Mouse (Mus musculus) kidney, adult 2 months (tissue): ENCODE measurements around the gene Wfdc8. TPM values are rescaled to one million over a fixed set of nuclear protein-coding genes. Genes with fewer than 3 reads are reported as not detected.
A peak's percentile ranks its signal among the peaks of the same experiment; 100 is the strongest.
"Not testable (repeated sequence)": the region's sequence is repeated elsewhere in the genome, so short reads cannot be mapped to it uniquely, and the experiment has no call there.

Experiments used
- DNase-seq: peaks from one replicate; pipeline ENCODE4 v3.0.0; 2021
- H3K27ac ChIP-seq: fragments of 200-500 bp; 2 replicates; pipeline ENCODE4 v1.5.1; 2012; ENCODE audit warnings: low read depth, low read length, control low read depth, inconsistent platforms; ENCODE audit not compliant: insufficient read depth
- H3K27me3 ChIP-seq: fragments of 200-500 bp; replicated peaks from 2 replicates; pipeline ENCODE4 v1.6.1; 2012; ENCODE audit warnings: mild to moderate bottlenecking, moderate library complexity, low read length, inconsistent platforms; ENCODE audit not compliant: control insufficient read depth, insufficient read depth
- H3K36me3 ChIP-seq: fragments of 200-500 bp; 2 replicates; pipeline ENCODE4 v1.6.1; 2012; ENCODE audit warnings: mild to moderate bottlenecking, moderate library complexity, low read length, inconsistent platforms; ENCODE audit not compliant: control insufficient read depth, insufficient read depth
- H3K4me1 ChIP-seq: fragments of 200-500 bp; 2 replicates; pipeline ENCODE4 v1.6.1; 2011; ENCODE audit warnings: low read length; ENCODE audit not compliant: control insufficient read depth, insufficient read depth
- H3K4me3 ChIP-seq: fragments of 200-500 bp; 2 replicates; pipeline ENCODE4 v1.5.1; 2011; ENCODE audit warnings: mild to moderate bottlenecking, low read depth, low read length, control low read depth; ENCODE audit not compliant: insufficient read depth
- CTCF ChIP-seq: fragments of 200-500 bp; conservative IDR thresholded peaks from 2 replicates; pipeline ENCODE4 v1.5.1; 2011; ENCODE audit warnings: low read depth, mild to moderate bottlenecking, control low read depth, low read length, moderate library complexity, mixed read lengths; ENCODE audit not compliant: insufficient read depth, insufficient read length
- POLR2A ChIP-seq: fragments of 200-500 bp; IDR thresholded peaks from one replicate; pipeline ENCODE4 v1.6.1; 2011; ENCODE audit warnings: low read depth, low read length, control low read depth
- whole genome bisulfite sequencing: fragments of 180-500 bp; shearing (Covaris S2); methylation state at CpG from one replicate; pipeline ENCODE4 v1.1.7; 2018; 5-methylcytosine and 5-hydroxymethylcytosine counted together
- polyA plus RNA-seq: library from polyadenylated mRNA; depleted of rRNA; stranded (reverse); fragments of >200 nt; gene quantifications from 2 replicates; pipeline ENCODE4 v1.2.3, GENCODE M21; 2012; rRNA removed

Wfdc8 gene
- polyA plus RNA-seq: not detected in 2 replicates

GRCm38 (mm10) chr2:164613471-164613870 is at the start of gene Wfdc8, which contains the start of gene Wfdc6b:
Gene Wfdc8 (minus strand): TSS chr2:164613626.
Gene Wfdc6b (plus strand): TSS chr2:164613522.
- 42% methylated on average over 8 of the region's 8 CpGs for WGBS
- not testable (repeated sequence) for H3K4me1 ChIP-seq, H3K4me3 ChIP-seq, H3K27ac ChIP-seq, H3K36me3 ChIP-seq, H3K27me3 ChIP-seq
- DNase-seq: peak; percentile 39

GRCm38 (mm10) chr2:164656483-164656882 is 43.1 kb upstream of the Wfdc8 start, which contains the start of gene Wfdc9:
Gene Wfdc9 (minus strand): TSS chr2:164656583.
- Histone ChIP-seq H3K4me1 (no peaks in the 10 kb centered on the region), H3K27ac (no peak within 1 kb of the TSS), H3K36me3 (no peaks in the 10 kb centered on the region), H3K4me3 (no peak within 1 kb of the TSS), H3K27me3 (no peaks in the 10 kb centered on the region)
- WGBS: 86% methylated on average over 9 of the region's 9 CpGs
- TF ChIP-seq CTCF: no peak
- no peak for TF ChIP-seq POLR2A
- DNase-seq: no peak

GRCm38 (mm10) chr2:164655858-164656257 is 42.4 kb upstream of the Wfdc8 start, which contains the start of gene Wfdc10:
Gene Wfdc10 (plus strand): TSS chr2:164656046.
- Histone ChIP-seq H3K27me3 (no peaks in the 10 kb centered on the region), H3K27ac (no peak within 1 kb of the TSS), H3K4me3 (no peak within 1 kb of the TSS), H3K36me3 (no peaks in the 10 kb centered on the region), H3K4me1 (no peaks in the 10 kb centered on the region)
- TF ChIP-seq POLR2A: no peak
- peak; percentile 79 for TF ChIP-seq CTCF
- DNase-seq: peak; percentile 41
- WGBS: 17% methylated on average over 11 of the region's 11 CpGs

GRCm38 (mm10) chr2:164641881-164642673 is 28.7 kb upstream of the Wfdc8 start:
- no peaks in the 10 kb centered on the region for H3K36me3 ChIP-seq
- 79% methylated on average over 13 of the region's 13 CpGs for WGBS
- peaks cover 9% of the 10 kb centered on the region for H3K4me1 ChIP-seq
- no peak overlapping the region for H3K4me3 ChIP-seq
- TF ChIP-seq CTCF (no peak), POLR2A (no peak)
- no peaks in the 10 kb centered on the region for H3K27me3 ChIP-seq
- DNase-seq: peak; percentile 5
- no peak overlapping the region for H3K27ac ChIP-seq

- no peaks in the 10 kb centered on the region for H3K36me3 ChIP-seq
- H3K4me3 ChIP-seq: no peak overlapping the region
- TF ChIP-seq POLR2A: no peak
- TF ChIP-seq CTCF: no peak
- peak; percentile 53 for DNase-seq
- peaks cover 9% of the 10 kb centered on the region for H3K4me1 ChIP-seq
- WGBS: 32% methylated on average over 7 of the region's 7 CpGs
- no peaks in the 10 kb centered on the region for H3K27me3 ChIP-seq
- peak overlapping the region; percentile 22; the same call in 1 of the 2 replicates for H3K27ac ChIP-seq
Measured at GRCm38 (mm10) chr2:164641129-164641528, 27.7 kb upstream of the Wfdc8 start.

- TF ChIP-seq POLR2A (no peak), CTCF (no peak)
- peak; percentile 34 for DNase-seq
- H3K4me1 ChIP-seq: peaks cover 9% of the 10 kb centered on the region
- no peaks in the 10 kb centered on the region for H3K36me3 ChIP-seq
- no peaks in the 10 kb centered on the region for H3K27me3 ChIP-seq
- H3K27ac ChIP-seq: no peak within 1 kb of the TSS; the same call in 1 of the 2 replicates
- H3K4me3 ChIP-seq: no peak within 1 kb of the TSS
- WGBS: 33% methylated on average over 3 of the region's 3 CpGs
Measured at GRCm38 (mm10) chr2:164638696-164639095, 25.3 kb upstream of the Wfdc8 start, which contains the start of gene Wfdc16. Gene Wfdc16 (minus strand): TSS chr2:164638796.

GRCm38 (mm10) chr2:164635266-164635665 is 21.8 kb upstream of the Wfdc8 start:
- no peaks in the 10 kb centered on the region for H3K27me3 ChIP-seq
- H3K27ac ChIP-seq: no peak overlapping the region
- H3K4me1 ChIP-seq: peaks cover 4% of the 10 kb centered on the region
- DNase-seq: no peak
- TF ChIP-seq CTCF (0 out of 2 replicates have a peak, but pooled peaks have one; percentile 5), POLR2A (no peak)
- H3K36me3 ChIP-seq: no peaks in the 10 kb centered on the region
- WGBS: 82% methylated on average over 9 of the region's 9 CpGs
- no peak overlapping the region for H3K4me3 ChIP-seq
